ENCODE assay signal across 8 mouse cellular contexts in genomic region chr10:25929401-25930150, GRCm38 (mm10).
A peak's percentile ranks its signal among the peaks of the same experiment; 100 is the strongest.
DNase-seq lines count a peak whose midpoint lies in the region; ATAC-seq and TF ChIP-seq lines count a peak whose summit lies in the region.

No protein-coding gene starts in this region.

- WGBS in cerebellum, adult 2 months = 5% methylated on average over 12 of the region's 12 CpGs
- WGBS in embryonic facial prominence, embryonic 14.5 days = 12% methylated on average over 12 of the region's 12 CpGs
- 21% methylated on average over 12 of the region's 12 CpGs for WGBS in hindbrain, embryonic 14.5 days
- WGBS in limb, embryonic 10.5 days = 51% methylated on average over 12 of the region's 12 CpGs
- 22% methylated on average over 12 of the region's 12 CpGs for WGBS in stomach, embryonic 15.5 days

- H3K9me3 ChIP-seq in embryonic facial prominence, embryonic 14.5 days (ENCODE audit: control insufficient read depth, low read length) = no peaks in the 10 kb centered on the region
- no peaks in the 10 kb centered on the region for H3K9me3 ChIP-seq in hindbrain, embryonic 14.5 days (ENCODE audit: control insufficient read depth, low read length)
- H3K9me3 ChIP-seq in limb, embryonic 10.5 days (replicated peaks) = no peaks in the 10 kb centered on the region
- H3K9me3 ChIP-seq in stomach, embryonic 15.5 days = no peaks in the 10 kb centered on the region

- no peak for TF ChIP-seq CTCF in cerebellum, adult 2 months (IDR thresholded peaks at IDR 0.05; ENCODE audit: borderline replicate concordance, insufficient read depth, low read depth, low read length)

- peak overlapping the region; percentile 44 for H3K4me2 ChIP-seq in embryonic facial prominence, embryonic 14.5 days (ENCODE audit: low read depth, low read length)
- peak overlapping the region; percentile 19 for H3K4me2 ChIP-seq in hindbrain, embryonic 14.5 days (replicated peaks)
- 0 out of 2 replicates have a peak overlapping the region, but pooled peaks have one; percentile 5 for H3K4me2 ChIP-seq in stomach, embryonic 15.5 days

- H3K9ac ChIP-seq in embryonic facial prominence, embryonic 14.5 days (ENCODE audit: low read depth, low read length) = no peak overlapping the region
- H3K9ac ChIP-seq in hindbrain, embryonic 14.5 days = no peak overlapping the region; the same call in 1 of the 2 replicates
- no peak overlapping the region for H3K9ac ChIP-seq in stomach, embryonic 15.5 days

- DNase-seq in cerebellum, adult 2 months = peak; percentile 19
- no peak for DNase-seq in cerebellum, adult 8-10 months
- DNase-seq in embryonic facial prominence, embryonic 14.5 days (ENCODE audit: low spot score) = peak; percentile 90
- DNase-seq in hindbrain, embryonic 14.5 days (ENCODE audit: low spot score) = peak; percentile 52
- no peak for DNase-seq in limb, embryonic 10.5 days (ENCODE audit: low spot score)
- DNase-seq in adrenal gland, adult 18-20 months (ENCODE audit: low spot score in 2 of 2) = no peak
- DNase-seq in gastrocnemius, adult 18-20 months (ENCODE audit: low spot score) = no peak

- TF ChIP-seq POLR2A in cerebellum, adult 2 months (IDR thresholded peaks at IDR 0.05; ENCODE audit: borderline replicate concordance, insufficient read depth, low read length) = no peak

- no peaks in the 10 kb centered on the region for H3K4me1 ChIP-seq in cerebellum, adult 2 months (ENCODE audit: control insufficient read depth, insufficient read depth, low read length)
- H3K4me1 ChIP-seq in embryonic facial prominence, embryonic 14.5 days (ENCODE audit: control insufficient read depth, insufficient read depth, low read length) = peaks cover 30% of the 10 kb centered on the region
- H3K4me1 ChIP-seq in hindbrain, embryonic 14.5 days (replicated peaks; ENCODE audit: control insufficient read depth, insufficient read depth, low read length) = peaks cover 9% of the 10 kb centered on the region
- H3K4me1 ChIP-seq in limb, embryonic 10.5 days = peaks cover 42% of the 10 kb centered on the region
- peaks cover 14% of the 10 kb centered on the region for H3K4me1 ChIP-seq in stomach, embryonic 15.5 days

- H3K27me3 ChIP-seq in cerebellum, adult 2 months (ENCODE audit: control insufficient read depth, insufficient read depth, low read length) = no peaks in the 10 kb centered on the region; the same call in 1 of the 2 replicates
- no peaks in the 10 kb centered on the region for H3K27me3 ChIP-seq in embryonic facial prominence, embryonic 14.5 days (replicated peaks; ENCODE audit: control insufficient read depth, insufficient read depth, low read length)
- no peaks in the 10 kb centered on the region for H3K27me3 ChIP-seq in hindbrain, embryonic 14.5 days (ENCODE audit: control insufficient read depth, insufficient read depth, low read length)
- H3K27me3 ChIP-seq in limb, embryonic 10.5 days (ENCODE audit: low read depth, poor library complexity, severe bottlenecking) = no peaks in the 10 kb centered on the region
- no peaks in the 10 kb centered on the region for H3K27me3 ChIP-seq in stomach, embryonic 15.5 days (replicated peaks)

- H3K4me3 ChIP-seq in cerebellum, adult 2 months (replicated peaks; ENCODE audit: insufficient read depth, low read depth, low read length) = no peak overlapping the region
- no peak overlapping the region for H3K4me3 ChIP-seq in embryonic facial prominence, embryonic 14.5 days (ENCODE audit: low read depth, low read length)
- no peak overlapping the region for H3K4me3 ChIP-seq in hindbrain, embryonic 14.5 days (replicated peaks; ENCODE audit: low read length)
- H3K4me3 ChIP-seq in limb, embryonic 10.5 days = no peak overlapping the region
- no peak overlapping the region for H3K4me3 ChIP-seq in stomach, embryonic 15.5 days (replicated peaks)

- ATAC-seq in embryonic facial prominence, embryonic 14.5 days (ENCODE audit: low read depth) = peak; percentile 84
- ATAC-seq in hindbrain, embryonic 14.5 days (ENCODE audit: low FRiP score) = peak; percentile 67
- no peak for ATAC-seq in stomach, embryonic 15.5 days (ENCODE audit: insufficient read depth, low FRiP score, low read depth)

- no peaks in the 10 kb centered on the region for H3K36me3 ChIP-seq in embryonic facial prominence, embryonic 14.5 days (ENCODE audit: control insufficient read depth, insufficient read depth, low read length)
- H3K36me3 ChIP-seq in hindbrain, embryonic 14.5 days (replicated peaks; ENCODE audit: control insufficient read depth, insufficient read depth) = no peaks in the 10 kb centered on the region
- H3K36me3 ChIP-seq in limb, embryonic 10.5 days = no peaks in the 10 kb centered on the region
- no peaks in the 10 kb centered on the region for H3K36me3 ChIP-seq in stomach, embryonic 15.5 days

- no peak overlapping the region for H3K27ac ChIP-seq in cerebellum, adult 2 months (ENCODE audit: insufficient read depth, low read length)
- peak overlapping the region; percentile 56 for H3K27ac ChIP-seq in embryonic facial prominence, embryonic 14.5 days (replicated peaks; ENCODE audit: low read depth, low read length)
- no peak overlapping the region for H3K27ac ChIP-seq in hindbrain, embryonic 14.5 days
- H3K27ac ChIP-seq in limb, embryonic 10.5 days = peak overlapping the region; percentile 75; the same call in 1 of the 2 replicates
- peak overlapping the region; percentile 66; the same call in 1 of the 2 replicates for H3K27ac ChIP-seq in stomach, embryonic 15.5 days

Comparison
In these comparisons a context has a peak if more than half of its experiments do, and no peak if none do; other contexts are left out.
1. DNase-seq: peak in cerebellum, adult 2 months (2 of 2), embryonic facial prominence, embryonic 14.5 days (single experiment) and hindbrain, embryonic 14.5 days (single experiment); none in cerebellum, adult 8-10 months (single experiment), limb, embryonic 10.5 days (single experiment), adrenal gland, adult 18-20 months (0 of 2) and gastrocnemius, adult 18-20 months (single experiment).
2. H3K27ac ChIP-seq: peak in embryonic facial prominence, embryonic 14.5 days (single experiment), limb, embryonic 10.5 days (single experiment) and stomach, embryonic 15.5 days (single experiment); none in cerebellum, adult 2 months (single experiment) and hindbrain, embryonic 14.5 days (single experiment).
3. Peak in every context shown above with its lines, with median percentiles within 50 percentile points of each other: H3K4me2 ChIP-seq.